13 mouse cellular contexts compared by ENCODE assay signal in genomic region chr11:63124316-63124715, GRCm38 (mm10). TPM values are rescaled to one million over a fixed set of nuclear protein-coding genes. Genes with fewer than 3 reads are reported as not detected.
A peak's percentile ranks its signal among the peaks of the same experiment; 100 is the strongest.
DNase-seq lines count a peak whose midpoint lies in the region; ATAC-seq lines count a peak whose summit lies in the region.
"Had no signal": no experiment of that assay in that cellular context is flagged by ENCODE, and none has a peak within 500 bp of the region (broad histone marks: within the 10 kb centered on the region; RNA-seq: fewer than 3 reads in every experiment).

No protein-coding gene starts in this region.

- peaks cover 25% of the 10 kb centered on the region for H3K27me3 ChIP-seq in hindbrain, embryonic 10.5 days (ENCODE audit: insufficient read depth, poor library complexity, severe bottlenecking)
- peaks cover 11% of the 10 kb centered on the region for H3K27me3 ChIP-seq in hindbrain, embryonic 13.5 days
- H3K27me3 ChIP-seq in midbrain, embryonic 10.5 days (ENCODE audit: low read depth, poor library complexity, severe bottlenecking) = peaks cover 13% of the 10 kb centered on the region
- H3K27me3 ChIP-seq in midbrain, embryonic 13.5 days = peaks cover 17% of the 10 kb centered on the region
- H3K27me3 ChIP-seq in limb, embryonic 12.5 days = peaks cover 13% of the 10 kb centered on the region

- H3K9ac ChIP-seq in hindbrain, embryonic 13.5 days = no peak overlapping the region
- no peak overlapping the region for H3K9ac ChIP-seq in midbrain, embryonic 13.5 days (replicated peaks)
- 0 out of 2 replicates have a peak overlapping the region, but pooled peaks have one; percentile 2 for H3K9ac ChIP-seq in limb, embryonic 12.5 days (replicated peaks)
- H3K9ac ChIP-seq: neural tube, embryonic 12.5 days had no signal

- no peak overlapping the region for H3K4me3 ChIP-seq in hindbrain, embryonic 10.5 days
- no peak overlapping the region for H3K4me3 ChIP-seq in hindbrain, embryonic 13.5 days
- no peak overlapping the region for H3K4me3 ChIP-seq in midbrain, embryonic 10.5 days
- no peak overlapping the region for H3K4me3 ChIP-seq in midbrain, embryonic 13.5 days (replicated peaks)
- no peak overlapping the region for H3K4me3 ChIP-seq in limb, embryonic 12.5 days (replicated peaks)
- H3K4me3 ChIP-seq: neural tube, embryonic 12.5 days had no signal

- ATAC-seq in hindbrain, embryonic 13.5 days (ENCODE audit: low FRiP score) = no peak
- no peak for ATAC-seq in midbrain, embryonic 13.5 days
- ATAC-seq in limb, embryonic 12.5 days (ENCODE audit: insufficient number of reproducible peaks, insufficient read depth, low FRiP score, low TSS enrichment, low read depth) = no peak

- peak; percentile 37 for DNase-seq in hindbrain, embryonic 10.5 days (ENCODE audit: low spot score)
- peak; percentile 34 for DNase-seq in midbrain, embryonic 10.5 days (ENCODE audit: low spot score)
- peak; percentile 31 for DNase-seq in NIH3T3 (ENCODE audit: low read depth)
- no peak for DNase-seq in right cerebral cortex, postnatal 36 days (ENCODE audit: low spot score in 2 of 2)
- DNase-seq in lung, postnatal 10 days = no peak
- DNase-seq: adrenal gland, adult 8-10 months; cerebellum, adult 11 months had no signal

- peaks cover 33% of the 10 kb centered on the region for H3K4me1 ChIP-seq in hindbrain, embryonic 10.5 days (replicated peaks)
- peaks cover 6% of the 10 kb centered on the region; the same call in 1 of the 2 replicates for H3K4me1 ChIP-seq in hindbrain, embryonic 13.5 days (replicated peaks)
- H3K4me1 ChIP-seq in midbrain, embryonic 10.5 days = peaks cover 23% of the 10 kb centered on the region
- H3K4me1 ChIP-seq in midbrain, embryonic 13.5 days (replicated peaks) = no peaks in the 10 kb centered on the region
- peaks cover 32% of the 10 kb centered on the region for H3K4me1 ChIP-seq in limb, embryonic 12.5 days (replicated peaks)
- H3K4me1 ChIP-seq: neural tube, embryonic 12.5 days had no signal

- 9% methylated on average over 4 of the region's 4 CpGs for WGBS in hindbrain, embryonic 10.5 days
- WGBS in hindbrain, embryonic 13.5 days = 9% methylated on average over 4 of the region's 4 CpGs
- WGBS in midbrain, embryonic 10.5 days = 7% methylated on average over 4 of the region's 4 CpGs
- 6% methylated on average over 4 of the region's 4 CpGs for WGBS in midbrain, embryonic 13.5 days
- 4% methylated on average over 4 of the region's 4 CpGs for WGBS in limb, embryonic 12.5 days

- no peak overlapping the region for H3K4me2 ChIP-seq in hindbrain, embryonic 13.5 days
- H3K4me2 ChIP-seq in midbrain, embryonic 13.5 days (replicated peaks) = no peak overlapping the region
- H3K4me2 ChIP-seq in limb, embryonic 12.5 days = no peak overlapping the region
- H3K4me2 ChIP-seq: heart, embryonic 11.5 days; neural tube, embryonic 12.5 days had no signal

- no peaks in the 10 kb centered on the region for H3K36me3 ChIP-seq in hindbrain, embryonic 10.5 days
- no peaks in the 10 kb centered on the region for H3K36me3 ChIP-seq in hindbrain, embryonic 13.5 days
- no peaks in the 10 kb centered on the region for H3K36me3 ChIP-seq in midbrain, embryonic 10.5 days
- no peaks in the 10 kb centered on the region for H3K36me3 ChIP-seq in midbrain, embryonic 13.5 days
- no peaks in the 10 kb centered on the region for H3K36me3 ChIP-seq in limb, embryonic 12.5 days
- H3K36me3 ChIP-seq: neural tube, embryonic 12.5 days had no signal

- H3K9me3 ChIP-seq in hindbrain, embryonic 10.5 days = no peaks in the 10 kb centered on the region
- H3K9me3 ChIP-seq in hindbrain, embryonic 13.5 days = no peaks in the 10 kb centered on the region
- no peaks in the 10 kb centered on the region for H3K9me3 ChIP-seq in midbrain, embryonic 10.5 days (replicated peaks)
- H3K9me3 ChIP-seq in midbrain, embryonic 13.5 days = no peaks in the 10 kb centered on the region
- no peaks in the 10 kb centered on the region for H3K9me3 ChIP-seq in limb, embryonic 12.5 days
- H3K9me3 ChIP-seq: neural tube, embryonic 12.5 days had no signal

- peak overlapping the region; percentile 5; the same call in 1 of the 2 replicates for H3K27ac ChIP-seq in hindbrain, embryonic 10.5 days
- no peak overlapping the region for H3K27ac ChIP-seq in hindbrain, embryonic 13.5 days
- no peak overlapping the region for H3K27ac ChIP-seq in midbrain, embryonic 10.5 days (replicated peaks)
- no peak overlapping the region for H3K27ac ChIP-seq in midbrain, embryonic 13.5 days
- peak overlapping the region; percentile 26 for H3K27ac ChIP-seq in limb, embryonic 12.5 days
- H3K27ac ChIP-seq: macrophage; neural tube, embryonic 12.5 days had no signal

RNA-seq across cellular contexts. Expression of gene Pmp22, which starts 4.5 kb away (rescaled TPM):
- polyA plus RNA-seq in hindbrain, embryonic 10.5 days (2016; fragmentation: Nextera tagmentation; extraction: Ambion mirVana) = 28.6 and 43.7 TPM in 2 replicates
- 37.6 and 43.0 TPM in 2 replicates for polyA plus RNA-seq in hindbrain, embryonic 13.5 days (2015; fragmentation: Nextera tagmentation; extraction: Ambion mirVana)
- 25.3 and 28.4 TPM in 2 replicates for polyA plus RNA-seq in midbrain, embryonic 10.5 days (2016; fragmentation: Nextera tagmentation; extraction: Ambion mirVana)
- 17.1 and 19.0 TPM in 2 replicates for polyA plus RNA-seq in midbrain, embryonic 13.5 days (2015; fragmentation: Nextera tagmentation; extraction: Ambion mirVana)
- 56.8 and 65.1 TPM in 2 replicates for polyA plus RNA-seq in limb, embryonic 12.5 days (2016; fragmentation: Nextera tagmentation; extraction: Ambion mirVana)

Comparison
In these comparisons a context has a peak if more than half of its experiments do, and no peak if none do; other contexts are left out.
1. H3K27ac ChIP-seq: peak in hindbrain, embryonic 10.5 days (single experiment) and limb, embryonic 12.5 days (single experiment); none in hindbrain, embryonic 13.5 days (single experiment), midbrain, embryonic 10.5 days (single experiment) and midbrain, embryonic 13.5 days (single experiment).
2. DNase-seq: peak in hindbrain, embryonic 10.5 days (single experiment), midbrain, embryonic 10.5 days (single experiment) and NIH3T3 (single experiment); none in right cerebral cortex, postnatal 36 days (0 of 2) and lung, postnatal 10 days (single experiment).